Mouse (Mus musculus) embryo, embryonic 10.5 days (tissue): ENCODE measurements at regions not wholly inside any gene's neighbourhood (a gene's known extent, or its start where the extent isn't known, plus 50 kb on each side); places are given as distances from the start of the nearest gene placed in this dataset.

ENCODE experiments used
- DNase-seq: peaks from one replicate; pipeline ENCODE4 v3.0.0-alpha.2; 2015; ENCODE audit warnings: low spot score

- DNase-seq, result no peak
Measured at GRCm38 (mm10) chr6:51641965-51642364, 118.3 kb downstream of the Snx10 start.

- DNase-seq, result no peak
Measured at GRCm38 (mm10) chr6:51648813-51649212, 125.1 kb downstream of the Snx10 start.

- DNase-seq, result no peak
Measured at GRCm38 (mm10) chr6:51653753-51654152, 130.1 kb downstream of the Snx10 start.

GRCm38 (mm10) chr6:51654991-51655390 is 131.3 kb downstream of the Snx10 start:
- DNase-seq, result no peak

GRCm38 (mm10) chr6:51656078-51656477 is 132.4 kb downstream of the Snx10 start:
- no peak for DNase-seq

GRCm38 (mm10) chr6:51656883-51657640 is 133.4 kb downstream of the Snx10 start:
- DNase-seq, result peak; percentile 71

GRCm38 (mm10) chr6:51658360-51658759 is 134.7 kb downstream of the Snx10 start:
- DNase-seq, result no peak

GRCm38 (mm10) chr6:51663178-51663577 is 139.5 kb downstream of the Snx10 start:
- no peak for DNase-seq

- DNase-seq, result no peak
Measured at GRCm38 (mm10) chr6:51664049-51664448, 140.3 kb downstream of the Snx10 start.

- no peak for DNase-seq
Measured at GRCm38 (mm10) chr6:51667022-51667421, 143.3 kb downstream of the Snx10 start.

- no peak for DNase-seq
Measured at GRCm38 (mm10) chr6:51675342-51675945, 151.7 kb downstream of the Snx10 start.

- no peak for DNase-seq
Measured at GRCm38 (mm10) chr6:51677162-51677996, 153.7 kb downstream of the Snx10 start.

GRCm38 (mm10) chr6:51678743-51679142 is 155.0 kb downstream of the Snx10 start:
- DNase-seq, result no peak

GRCm38 (mm10) chr6:51680239-51680857 is 156.6 kb downstream of the Snx10 start:
- DNase-seq, result peak; percentile 47

- DNase-seq, result no peak
Measured at GRCm38 (mm10) chr6:51683131-51683530, 159.4 kb downstream of the Snx10 start.

GRCm38 (mm10) chr6:51685651-51686287 is 162.1 kb downstream of the Snx10 start:
- no peak for DNase-seq

- DNase-seq, result no peak
Measured at GRCm38 (mm10) chr6:51690795-51691563, 167.3 kb downstream of the Snx10 start.

GRCm38 (mm10) chr6:51693984-51694383 is 170.3 kb downstream of the Snx10 start:
- DNase-seq, result no peak

GRCm38 (mm10) chr6:51696396-51696795 is 172.7 kb downstream of the Snx10 start:
- no peak for DNase-seq

GRCm38 (mm10) chr6:51697754-51698153 is 174.1 kb downstream of the Snx10 start:
- DNase-seq, result no peak

- no peak for DNase-seq
Measured at GRCm38 (mm10) chr6:51698244-51698643, 174.5 kb downstream of the Snx10 start.
